Mouse (Mus musculus): ENCODE data around the gene Polr2m.

Gene Polr2m

GRCm38 (mm10) chr9:71475536-71475935, 10.2 kb downstream of the Polr2m start:
- DNase-seq (ENCODE audit: low read depth, low spot score), result no peak

GRCm38 (mm10) chr9:71467434-71467833, 18.3 kb downstream of the Polr2m start:
- no peak for DNase-seq (ENCODE audit: low read depth, low spot score)

GRCm38 (mm10) chr9:71466111-71466510, 19.6 kb downstream of the Polr2m start:
- DNase-seq (ENCODE audit: low read depth, low spot score), result no peak

GRCm38 (mm10) chr9:71463072-71463667, 22.6 kb downstream of the Polr2m start:
- DNase-seq (ENCODE audit: low read depth, low spot score), result no peak

- no peak for DNase-seq (ENCODE audit: low read depth, low spot score)
These were observed 29.0 kb downstream of the Polr2m start for GRCm38 (mm10) chr9:71456738-71457137.

GRCm38 (mm10) chr9:71453917-71454316, 31.8 kb downstream of the Polr2m start:
- no peak for DNase-seq (ENCODE audit: low read depth, low spot score)

GRCm38 (mm10) chr9:71453352-71453751, 32.4 kb downstream of the Polr2m start:
- no peak for DNase-seq (ENCODE audit: low read depth, low spot score)

GRCm38 (mm10) chr9:71450626-71451025, 35.1 kb downstream of the Polr2m start:
- DNase-seq (ENCODE audit: low read depth, low spot score), result no peak

GRCm38 (mm10) chr9:71447573-71447972, 38.2 kb downstream of the Polr2m start:
- peak; percentile 26 for DNase-seq (ENCODE audit: low read depth, low spot score)

- DNase-seq (ENCODE audit: low read depth, low spot score), result no peak
These were observed 40.4 kb downstream of the Polr2m start for GRCm38 (mm10) chr9:71445308-71445707.

- no peak for DNase-seq (ENCODE audit: low read depth, low spot score)
These were observed 47.6 kb downstream of the Polr2m start for GRCm38 (mm10) chr9:71438146-71438545.

All from WW6 (cell line).